Mouse (Mus musculus) erythroblast, embryonic 14.5 days (primary cell): ENCODE measurements around the gene Srgap1.

Source experiments
- GATA1 ChIP-seq: IDR thresholded peaks from 2 replicates; pipeline ENCODE4 v1.6.1; 2012; ENCODE audit warnings: low read length, inconsistent platforms, mixed read lengths
- TAL1 ChIP-seq: IDR thresholded peaks from 3 replicates; pipeline ENCODE4 v1.6.1; 2012; ENCODE audit warnings: low read length, inconsistent platforms, mixed read lengths

DNA sequence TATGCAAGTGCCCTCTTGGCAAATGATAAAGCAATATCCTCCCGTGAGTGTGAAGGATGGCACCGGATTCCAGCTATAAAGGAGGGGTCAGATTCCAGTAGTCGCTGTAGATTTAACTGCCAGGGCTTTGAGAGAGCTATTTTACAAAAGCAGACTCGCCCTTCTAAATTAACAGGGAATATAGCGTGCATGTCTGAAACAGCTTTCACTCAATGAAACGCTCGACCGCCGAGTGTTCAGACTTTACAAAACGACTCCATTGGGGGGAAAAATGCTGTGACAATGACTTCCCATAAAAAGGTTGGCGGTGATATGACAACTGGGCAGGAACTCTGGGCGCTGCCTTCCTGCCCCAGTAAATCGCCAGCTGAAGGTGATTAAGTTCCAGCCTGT lies 608 bp downstream of the Srgap1 start:
- no peak for TF ChIP-seq GATA1
- TF ChIP-seq TAL1 = no peak
